Mouse (Mus musculus): ENCODE data around the gene Mitd1. TPM values are rescaled to one million over a fixed set of nuclear protein-coding genes. Genes with fewer than 3 reads are reported as not detected.

Mitd1 gene
- polyA plus RNA-seq (2015; fragmentation: Nextera tagmentation; extraction: Ambion mirVana) = 17.9 and 19.3 TPM in 2 replicates

DNA sequence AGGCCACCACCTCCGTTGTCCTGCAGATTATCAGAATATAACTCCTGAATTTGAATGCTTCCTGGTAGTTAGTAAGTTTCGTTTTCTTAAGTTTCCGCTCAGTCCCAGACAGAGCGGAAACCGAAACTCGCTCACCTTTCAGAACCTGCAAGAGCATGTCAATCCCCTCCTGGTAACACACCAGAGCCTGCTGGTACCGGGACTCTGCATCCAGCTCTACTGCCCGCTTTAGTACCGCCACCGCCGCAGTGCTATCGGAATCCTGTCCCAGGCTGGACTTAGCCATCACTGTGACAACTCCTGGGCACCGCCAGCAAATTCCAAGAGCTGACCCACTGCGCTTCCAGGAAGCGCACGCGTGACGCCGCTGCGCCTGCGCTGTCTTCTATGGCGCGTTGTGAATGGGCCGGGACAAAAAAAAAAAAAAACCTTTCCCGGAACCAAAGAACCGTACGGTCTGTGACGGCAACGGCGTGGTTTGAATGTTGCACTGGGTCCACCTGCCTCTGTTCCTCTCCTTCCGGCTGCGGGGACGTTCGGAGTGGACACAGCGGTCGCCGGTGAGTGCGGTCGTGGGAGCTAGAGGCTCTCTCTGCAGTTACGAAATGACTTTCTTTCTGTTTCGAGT, at the start of gene Mitd1, which contains the start of gene Mrpl30:
Gene Mitd1 (minus strand): TSS at position 387 of the 628 bp plus-strand sequence.
Gene Mrpl30 (plus strand): TSS at position 453 of the 628 bp plus-strand sequence.
- Histone ChIP-seq H3K4me3 (peak within 1 kb of the TSS; percentile 65), H3K27me3 (no peaks in the 10 kb centered on the region), H3K4me1 (peaks cover 26% of the 10 kb centered on the region), H3K36me3 (ENCODE audit: poor library complexity, severe bottlenecking) (peaks cover 15% of the 10 kb centered on the region), H3K9ac (peak within 1 kb of the TSS; percentile 76), H3K27ac (no peak within 1 kb of the TSS; the same call in 1 of the 2 replicates), H3K4me2 (peak within 1 kb of the TSS; percentile 83), H3K9me3 (replicated peaks) (no peaks in the 10 kb centered on the region)
- WGBS = under 1% methylated on average over 41 of the region's 41 CpGs
- ATAC-seq = peak; percentile 95

DNA sequence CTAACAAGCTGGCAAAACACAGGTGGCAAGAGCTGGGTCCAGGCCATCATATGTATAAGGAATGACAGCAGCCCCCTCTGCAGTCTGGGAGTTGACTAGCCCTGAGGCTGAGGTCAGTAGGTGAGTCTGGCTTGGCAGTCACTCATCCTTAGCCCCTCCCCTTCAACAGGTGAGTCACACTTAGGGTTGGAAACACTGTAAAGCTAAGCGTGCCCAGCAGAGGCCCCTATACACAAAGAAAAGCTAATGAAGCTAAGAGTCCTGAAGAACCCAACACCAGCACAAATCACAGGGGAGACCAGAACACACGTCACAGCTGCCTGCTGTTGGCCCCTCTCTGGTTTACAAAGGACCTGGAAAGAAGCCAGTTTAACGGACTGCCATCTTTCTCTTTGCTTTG, 41.6 kb upstream of the Mitd1 start:
- WGBS = 13% methylated on average over 3 of the region's 3 CpGs
- H3K4me2 ChIP-seq = no peak overlapping the region
- no peaks in the 10 kb centered on the region for H3K9me3 ChIP-seq (replicated peaks)
- no peaks in the 10 kb centered on the region for H3K4me1 ChIP-seq
- no peak overlapping the region for H3K27ac ChIP-seq
- no peak for ATAC-seq
- H3K27me3 ChIP-seq = no peaks in the 10 kb centered on the region
- no peak overlapping the region for H3K4me3 ChIP-seq
- no peaks in the 10 kb centered on the region for H3K36me3 ChIP-seq (ENCODE audit: poor library complexity, severe bottlenecking)
- H3K9ac ChIP-seq = no peak overlapping the region

GRCm38 (mm10) chr1:37925971-37926370, 35.8 kb upstream of the Mitd1 start:
- no peak for ATAC-seq
- no peaks in the 10 kb centered on the region for H3K27me3 ChIP-seq
- H3K9me3 ChIP-seq (replicated peaks) = no peaks in the 10 kb centered on the region
- no peaks in the 10 kb centered on the region for H3K36me3 ChIP-seq (ENCODE audit: poor library complexity, severe bottlenecking)
- 80% methylated on average over 8 of the region's 8 CpGs for WGBS
- no peak overlapping the region for H3K4me2 ChIP-seq
- no peak overlapping the region for H3K4me3 ChIP-seq
- H3K9ac ChIP-seq = no peak overlapping the region
- H3K4me1 ChIP-seq = no peaks in the 10 kb centered on the region
- H3K27ac ChIP-seq = no peak overlapping the region

DNA sequence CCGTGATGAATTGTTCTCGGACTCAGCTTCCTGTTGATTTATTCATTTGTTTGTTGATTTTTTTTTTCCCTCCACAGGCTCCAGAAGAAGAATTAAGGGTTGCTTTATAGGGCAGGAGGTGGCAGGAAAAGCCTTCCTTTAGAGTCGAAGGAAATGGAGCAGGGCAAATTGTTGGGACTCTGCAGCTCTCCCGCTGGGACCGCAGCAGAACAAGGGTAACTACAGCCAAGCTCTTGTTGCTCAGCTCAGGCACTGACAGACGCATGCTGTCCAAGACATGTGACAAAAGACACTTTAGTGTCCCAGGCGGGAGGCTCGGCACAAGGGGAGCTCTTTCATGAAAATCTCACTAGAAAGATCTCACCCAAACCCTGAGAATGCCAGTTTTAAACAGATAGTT, 32.3 kb upstream of the Mitd1 start:
- H3K9me3 ChIP-seq (replicated peaks) = no peaks in the 10 kb centered on the region
- H3K9ac ChIP-seq = no peak overlapping the region
- no peak for ATAC-seq
- no peak overlapping the region for H3K27ac ChIP-seq
- H3K27me3 ChIP-seq = no peaks in the 10 kb centered on the region
- no peak overlapping the region for H3K4me3 ChIP-seq
- no peak overlapping the region for H3K4me2 ChIP-seq
- H3K4me1 ChIP-seq = no peaks in the 10 kb centered on the region
- WGBS = 60% methylated on average over 8 of the region's 8 CpGs
- H3K36me3 ChIP-seq (ENCODE audit: poor library complexity, severe bottlenecking) = no peaks in the 10 kb centered on the region

GRCm38 (mm10) chr1:37918096-37918495, 27.9 kb upstream of the Mitd1 start:
- WGBS = 82% methylated on average over 6 of the region's 6 CpGs

DNA sequence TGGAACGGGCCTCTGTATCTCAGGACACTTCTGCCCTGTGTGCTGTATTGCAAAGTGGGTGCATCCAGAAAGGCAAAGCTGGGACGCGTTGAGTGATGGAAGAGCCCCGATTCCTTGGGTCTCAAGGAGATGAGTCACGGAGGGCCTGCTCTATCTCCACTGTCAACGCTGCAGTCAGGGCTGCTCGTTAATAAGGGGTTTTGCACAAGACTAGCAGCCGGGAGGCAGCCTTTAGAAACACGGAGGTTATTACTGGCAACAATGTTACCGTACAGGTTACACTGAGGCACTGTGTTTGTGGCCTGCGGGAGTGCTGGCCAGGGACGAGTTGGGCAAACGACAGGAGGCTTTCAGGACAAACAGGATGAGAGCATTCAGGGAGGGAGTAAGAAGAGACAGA, 27.5 kb upstream of the Mitd1 start:
- 68% methylated on average over 13 of the region's 13 CpGs for WGBS
- no peak overlapping the region for H3K4me2 ChIP-seq
- no peak overlapping the region for H3K27ac ChIP-seq
- 0 out of 2 replicates have a peak, but pooled peaks cover 2% of the 10 kb centered on the region for H3K27me3 ChIP-seq
- H3K9me3 ChIP-seq (replicated peaks) = no peaks in the 10 kb centered on the region
- no peak for ATAC-seq
- H3K4me3 ChIP-seq = no peak overlapping the region
- H3K9ac ChIP-seq = no peak overlapping the region
- H3K4me1 ChIP-seq = no peaks in the 10 kb centered on the region
- H3K36me3 ChIP-seq (ENCODE audit: poor library complexity, severe bottlenecking) = no peaks in the 10 kb centered on the region

More at GRCm38 (mm10) chr1:37918096-37918495, 27.9 kb upstream of the Mitd1 start:
- Histone ChIP-seq H3K4me2 (no peak overlapping the region), H3K36me3 (ENCODE audit: poor library complexity, severe bottlenecking) (no peaks in the 10 kb centered on the region), H3K27ac (no peak overlapping the region), H3K4me3 (no peak overlapping the region), H3K9ac (no peak overlapping the region), H3K4me1 (no peaks in the 10 kb centered on the region), H3K27me3 (0 out of 2 replicates have a peak, but pooled peaks cover 2% of the 10 kb centered on the region), H3K9me3 (replicated peaks) (no peaks in the 10 kb centered on the region)
- ATAC-seq = no peak

DNA sequence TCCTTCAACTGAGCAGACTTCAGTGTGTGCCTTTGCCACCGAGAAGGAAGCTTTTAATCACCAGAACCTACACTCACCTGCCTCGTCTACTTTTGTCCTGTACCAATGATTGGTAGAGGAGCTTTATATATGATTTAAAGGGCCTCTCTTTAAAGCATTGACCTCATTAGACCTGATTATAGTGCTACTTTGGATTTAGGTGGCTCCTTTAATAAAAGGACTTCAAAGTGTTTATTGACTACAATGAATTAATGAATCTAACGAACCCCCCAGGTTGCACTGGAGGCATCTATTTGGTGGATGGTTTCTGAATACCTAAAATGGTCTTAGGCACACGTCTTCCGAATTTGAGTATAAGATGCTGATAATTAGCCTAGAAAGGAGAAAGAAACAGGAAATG, 26.2 kb upstream of the Mitd1 start, which contains the start of gene Lyg2:
Gene Lyg2 (minus strand): TSS at position 101 of the 400 bp plus-strand sequence.
- Histone ChIP-seq H3K9ac (no peak within 1 kb of the TSS), H3K4me1 (no peaks in the 10 kb centered on the region), H3K4me3 (no peak within 1 kb of the TSS), H3K27me3 (0 out of 2 replicates have a peak, but pooled peaks cover 2% of the 10 kb centered on the region), H3K36me3 (ENCODE audit: poor library complexity, severe bottlenecking) (no peaks in the 10 kb centered on the region), H3K27ac (no peak within 1 kb of the TSS), H3K4me2 (no peak within 1 kb of the TSS), H3K9me3 (replicated peaks) (no peaks in the 10 kb centered on the region)
- ATAC-seq = no peak
- 45% methylated on average over 5 of the region's 5 CpGs for WGBS

- no peak overlapping the region for H3K4me3 ChIP-seq
- ATAC-seq = no peak
- WGBS = 79% methylated on average over 2 of the region's 2 CpGs
These were observed 22.5 kb upstream of the Mitd1 start for GRCm38 (mm10) chr1:37912751-37913150.

GRCm38 (mm10) chr1:37903178-37903577, 13.0 kb upstream of the Mitd1 start:
- H3K4me2 ChIP-seq = no peak overlapping the region
- peaks cover 23% of the 10 kb centered on the region for H3K36me3 ChIP-seq (ENCODE audit: poor library complexity, severe bottlenecking)
- no peak overlapping the region for H3K9ac ChIP-seq
- no peak overlapping the region for H3K27ac ChIP-seq
- no peaks in the 10 kb centered on the region for H3K27me3 ChIP-seq
- H3K4me3 ChIP-seq = no peak overlapping the region
- no peaks in the 10 kb centered on the region for H3K4me1 ChIP-seq
- ATAC-seq = no peak
- H3K9me3 ChIP-seq (replicated peaks) = no peaks in the 10 kb centered on the region
- 38% methylated on average over 6 of the region's 6 CpGs for WGBS

More at GRCm38 (mm10) chr1:37912751-37913150, 22.5 kb upstream of the Mitd1 start:
- Histone ChIP-seq H3K4me2 (no peak overlapping the region), H3K36me3 (ENCODE audit: poor library complexity, severe bottlenecking) (no peaks in the 10 kb centered on the region), H3K9ac (no peak overlapping the region), H3K9me3 (replicated peaks) (no peaks in the 10 kb centered on the region), H3K27ac (no peak overlapping the region), H3K4me1 (no peaks in the 10 kb centered on the region), H3K27me3 (0 out of 2 replicates have a peak, but pooled peaks cover 2% of the 10 kb centered on the region)

GRCm38 (mm10) chr1:37900288-37900687, 10.1 kb upstream of the Mitd1 start:
- Histone ChIP-seq H3K4me3 (no peak overlapping the region), H3K36me3 (ENCODE audit: poor library complexity, severe bottlenecking) (peaks cover 49% of the 10 kb centered on the region), H3K27me3 (no peaks in the 10 kb centered on the region), H3K4me1 (no peaks in the 10 kb centered on the region), H3K9me3 (replicated peaks) (no peaks in the 10 kb centered on the region), H3K4me2 (no peak overlapping the region), H3K27ac (no peak overlapping the region), H3K9ac (no peak overlapping the region)
- ATAC-seq = no peak
- WGBS = 64% methylated on average over 6 of the region's 6 CpGs

DNA sequence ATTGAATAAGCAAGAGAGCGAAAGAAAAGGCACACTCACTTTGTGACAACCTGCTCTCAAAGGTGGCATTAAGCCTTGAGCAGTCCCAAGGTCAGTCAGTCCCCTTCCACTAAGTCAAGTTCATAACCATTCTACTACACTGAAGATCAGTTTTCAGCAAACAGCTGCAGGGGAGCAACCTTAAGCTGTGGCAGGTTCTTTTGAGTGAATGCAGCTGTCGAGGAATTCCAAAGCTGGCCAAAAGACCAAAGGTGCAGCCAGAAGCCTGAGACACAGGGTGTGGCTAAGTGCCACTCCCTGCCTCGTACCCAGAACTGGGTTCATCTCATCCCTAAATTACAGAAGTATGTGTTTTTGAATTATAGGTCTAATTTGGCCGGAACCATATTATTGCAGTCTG, 9.6 kb upstream of the Mitd1 start:
- Histone ChIP-seq H3K4me3 (no peak overlapping the region), H3K9me3 (replicated peaks) (no peaks in the 10 kb centered on the region), H3K4me1 (no peaks in the 10 kb centered on the region), H3K27ac (no peak overlapping the region), H3K36me3 (ENCODE audit: poor library complexity, severe bottlenecking) (peaks cover 53% of the 10 kb centered on the region), H3K4me2 (no peak overlapping the region), H3K27me3 (no peaks in the 10 kb centered on the region), H3K9ac (no peak overlapping the region)
- 88% methylated on average over 4 of the region's 4 CpGs for WGBS
- ATAC-seq = no peak

DNA sequence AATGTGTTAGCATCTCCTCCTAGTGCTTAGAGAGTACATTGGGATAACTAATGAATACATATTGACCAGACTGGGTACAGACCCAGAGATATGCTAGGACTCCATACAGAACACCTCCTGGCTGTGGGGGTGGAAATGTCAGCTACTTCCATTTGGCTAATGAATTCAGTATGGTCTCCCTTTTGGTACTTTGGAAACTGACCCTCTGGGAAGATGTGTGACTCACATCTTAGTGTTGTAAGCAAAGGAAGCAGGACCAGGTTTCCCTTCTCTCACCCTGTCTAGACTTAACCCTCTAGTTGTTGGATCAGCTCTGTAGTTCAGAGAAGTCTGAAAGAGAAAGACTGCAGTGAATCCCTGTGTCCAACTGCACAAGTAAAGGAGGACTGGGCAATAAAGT, 4.4 kb upstream of the Mitd1 start:
- no peak for ATAC-seq
- H3K4me3 ChIP-seq = no peak overlapping the region
- no peaks in the 10 kb centered on the region for H3K27me3 ChIP-seq
- H3K4me2 ChIP-seq = no peak overlapping the region
- H3K9ac ChIP-seq = no peak overlapping the region
- no peaks in the 10 kb centered on the region for H3K9me3 ChIP-seq (replicated peaks)
- H3K27ac ChIP-seq = no peak overlapping the region
- peaks cover 19% of the 10 kb centered on the region for H3K4me1 ChIP-seq
- H3K36me3 ChIP-seq (ENCODE audit: poor library complexity, severe bottlenecking) = peaks cover 55% of the 10 kb centered on the region

DNA sequence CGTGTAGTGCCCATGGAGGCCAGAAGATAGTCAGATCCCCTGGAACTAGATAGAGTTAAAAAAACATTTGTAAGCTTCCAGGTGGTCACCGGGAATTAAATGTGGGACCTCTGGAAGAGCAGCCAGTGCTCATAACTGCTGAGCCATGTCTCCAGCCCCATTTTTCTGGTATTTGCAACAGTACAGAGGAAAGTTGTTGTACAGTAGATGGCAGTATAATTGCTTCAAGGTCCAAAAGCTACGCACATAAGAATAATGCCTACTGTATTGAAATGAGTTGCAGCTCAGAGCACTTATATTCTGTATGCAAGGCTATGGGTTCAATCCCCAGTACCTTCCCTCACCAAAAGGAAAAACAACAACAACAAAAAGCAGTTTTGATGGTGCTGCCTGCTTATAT, 1.2 kb upstream of the Mitd1 start:
- Histone ChIP-seq H3K27me3 (no peaks in the 10 kb centered on the region), H3K4me2 (peak overlapping the region; percentile 83), H3K9ac (peak overlapping the region; percentile 76; the same call in 1 of the 2 replicates), H3K27ac (no peak overlapping the region), H3K4me1 (peaks cover 26% of the 10 kb centered on the region), H3K9me3 (replicated peaks) (no peaks in the 10 kb centered on the region), H3K4me3 (peak overlapping the region; percentile 65), H3K36me3 (ENCODE audit: poor library complexity, severe bottlenecking) (peaks cover 27% of the 10 kb centered on the region)
- 73% methylated on average over 3 of the region's 3 CpGs for WGBS
- no peak for ATAC-seq
